Mouse (Mus musculus) MEL (cell line): ENCODE measurements around the gene Ern1. TPM values are rescaled to one million over a fixed set of nuclear protein-coding genes. Genes with fewer than 3 reads are reported as not detected.

ENCODE experiments used
- DNase-seq: peaks from one replicate; pipeline ENCODE4 v3.0.0; 2011; ENCODE audit warnings: low read depth, low spot score
- H3K27ac ChIP-seq: 2 replicates; pipeline ENCODE4 v1.5.1; 2012; ENCODE audit warnings: low read depth, mild to moderate bottlenecking, control low read depth, low read length, moderate library complexity; ENCODE audit not compliant: control insufficient read depth
- H3K27me3 ChIP-seq, 2 experiments: fragments of 150-350 bp in 1 of 2; sonication (generic) in 1 of 2; 2 replicates each; pipeline ENCODE4 v1.6.1; 2012; ENCODE audit warnings: low read length in 2 of 2, mild to moderate bottlenecking in 2 of 2, improper control_type of control experiment in 1 of 2, moderate library complexity in 1 of 2; ENCODE audit not compliant: insufficient read depth in 2 of 2, control insufficient read depth in 1 of 2
- H3K36me3 ChIP-seq, 2 experiments: 2 replicates each; pipeline ENCODE4 v1.6.1; 2012 to 2014; ENCODE audit warnings: low read length in 2 of 2, improper control_type of control experiment in 1 of 2, inconsistent platforms in 1 of 2, mild to moderate bottlenecking in 1 of 2; ENCODE audit not compliant: insufficient read depth in 2 of 2, control insufficient read depth in 1 of 2
- H3K4me1 ChIP-seq, 2 experiments: fragments of 150-350 bp in 1 of 2; sonication (generic) in 1 of 2; 2 replicates each; pipeline ENCODE4 v1.6.1; 2012; ENCODE audit warnings: low read length in 2 of 2, improper control_type of control experiment in 1 of 2, mild to moderate bottlenecking in 1 of 2; ENCODE audit not compliant: insufficient read depth in 2 of 2, control insufficient read depth in 1 of 2
- H3K4me3 ChIP-seq, 2 experiments: fragments of 150-350 bp in 1 of 2; sonication (generic) in 1 of 2; 2 replicates each; pipeline ENCODE4 v1.5.1; 2012; ENCODE audit warnings: low read depth in 2 of 2, low read length in 2 of 2, mild to moderate bottlenecking in 2 of 2, moderate library complexity in 2 of 2, control low read depth in 1 of 2, improper control_type of control experiment in 1 of 2; ENCODE audit not compliant: control insufficient read depth in 1 of 2, insufficient read depth in 1 of 2
- H3K79me2 ChIP-seq: 2 replicates; pipeline ENCODE4 v1.6.1; 2012; ENCODE audit warnings: mild to moderate bottlenecking, low read length, moderate library complexity; ENCODE audit not compliant: control insufficient read depth, poor library complexity, insufficient read depth
- H3K9ac ChIP-seq: 2 replicates; pipeline ENCODE4 v1.6.1; 2012; ENCODE audit warnings: low read depth, mild to moderate bottlenecking, control low read depth, low read length, moderate library complexity; ENCODE audit not compliant: control insufficient read depth, poor library complexity, severe bottlenecking
- H3K9me3 ChIP-seq: fragments of 150-350 bp; sonication (generic); replicated peaks from 2 replicates; pipeline ENCODE4 v1.6.1; 2012; ENCODE audit warnings: mild to moderate bottlenecking, low read length, improper control_type of control experiment, moderate library complexity; ENCODE audit not compliant: insufficient read depth
- BHLHE40 ChIP-seq: IDR thresholded peaks from 2 replicates; pipeline ENCODE4 v1.6.1; 2012; ENCODE audit warnings: low read depth, mild to moderate bottlenecking, inconsistent platforms, low read length, improper control_type of control experiment, borderline replicate concordance
- CHD1 ChIP-seq: IDR thresholded peaks from 2 replicates; pipeline ENCODE4 v1.6.1; 2012; ENCODE audit warnings: low read depth, mild to moderate bottlenecking, inconsistent platforms, low read length, improper control_type of control experiment
- CHD2 ChIP-seq: IDR thresholded peaks from 2 replicates; pipeline ENCODE4 v1.6.1; 2011; ENCODE audit warnings: low read length, improper control_type of control experiment
- CTCF ChIP-seq, 3 experiments: IDR thresholded peaks in 2 of 3; conservative IDR thresholded peaks in 1 of 3; 2 replicates each; pipeline ENCODE4 v1.5.1; 2011 to 2012; ENCODE audit warnings: low read length in 3 of 3, low read depth in 2 of 3, mild to moderate bottlenecking in 2 of 3, improper control_type of control experiment in 1 of 3, inconsistent platforms in 1 of 3, mixed read lengths in 1 of 3, moderate library complexity in 1 of 3; ENCODE audit not compliant: control insufficient read depth in 1 of 3, insufficient read depth in 1 of 3, poor library complexity in 1 of 3, severe bottlenecking in 1 of 3
- E2F4 ChIP-seq: IDR thresholded peaks from 2 replicates; pipeline ENCODE4 v1.6.1; 2011; ENCODE audit warnings: low read depth, low read length, improper control_type of control experiment, borderline replicate concordance
- ELF1 ChIP-seq: IDR thresholded peaks from 2 replicates; pipeline ENCODE4 v1.6.1; 2014; ENCODE audit warnings: low read depth, mild to moderate bottlenecking, inconsistent platforms, low read length, improper control_type of control experiment, moderate library complexity
- EP300 ChIP-seq, 2 experiments: IDR thresholded peaks; 2 replicates each; pipeline ENCODE4 v1.6.1; 2011; ENCODE audit warnings: improper control_type of control experiment in 2 of 2, low read length in 2 of 2, low read depth in 1 of 2, mild to moderate bottlenecking in 1 of 2
- ETS1 ChIP-seq: IDR thresholded peaks from 2 replicates; pipeline ENCODE4 v1.6.1; 2012; ENCODE audit warnings: low read depth, mild to moderate bottlenecking, inconsistent platforms, low read length, improper control_type of control experiment, moderate library complexity
- GABPA ChIP-seq: IDR thresholded peaks from 2 replicates; pipeline ENCODE4 v1.6.1; 2012; ENCODE audit warnings: low read depth, mild to moderate bottlenecking, inconsistent platforms, low read length, improper control_type of control experiment, moderate library complexity
- GATA1 ChIP-seq: IDR thresholded peaks from 2 replicates; pipeline ENCODE4 v1.6.1; 2011; ENCODE audit warnings: low read depth, low read length, improper control_type of control experiment
- HCFC1 ChIP-seq: IDR thresholded peaks from 2 replicates; pipeline ENCODE4 v1.6.1; 2012; ENCODE audit warnings: low read depth, mild to moderate bottlenecking, inconsistent platforms, low read length, improper control_type of control experiment, moderate library complexity
- JUND ChIP-seq: IDR thresholded peaks from 2 replicates; pipeline ENCODE4 v1.6.1; 2011; ENCODE audit warnings: low read depth, mild to moderate bottlenecking, improper control_type of control experiment, low read length
- KAT2A ChIP-seq: conservative IDR thresholded peaks from 2 replicates; pipeline ENCODE4 v1.6.1; 2012; ENCODE audit warnings: low read depth, low read length, improper control_type of control experiment, inconsistent platforms
- MAFK ChIP-seq: IDR thresholded peaks from 2 replicates; pipeline ENCODE4 v1.6.1; 2011; ENCODE audit warnings: low read depth, mild to moderate bottlenecking, low read length, improper control_type of control experiment, borderline replicate concordance
- MAX ChIP-seq: IDR thresholded peaks from 2 replicates; pipeline ENCODE4 v1.6.1; 2011; ENCODE audit warnings: low read length, improper control_type of control experiment
- MAZ ChIP-seq: IDR thresholded peaks from 2 replicates; pipeline ENCODE4 v1.6.1; 2012; ENCODE audit warnings: low read depth, mild to moderate bottlenecking, inconsistent platforms, low read length, improper control_type of control experiment
- MEF2A ChIP-seq: IDR thresholded peaks from 2 replicates; pipeline ENCODE4 v1.6.1; 2014; ENCODE audit warnings: low read depth, mild to moderate bottlenecking, inconsistent platforms, low read length, improper control_type of control experiment; ENCODE audit not compliant: poor library complexity, insufficient replicate concordance, severe bottlenecking; ENCODE audit errors: extremely low read depth
- MXI1 ChIP-seq: IDR thresholded peaks from 2 replicates; pipeline ENCODE4 v1.6.1; 2011; ENCODE audit warnings: mild to moderate bottlenecking, low read depth, low read length, improper control_type of control experiment
- MYB ChIP-seq: IDR thresholded peaks from 2 replicates; pipeline ENCODE4 v1.6.1; 2011; ENCODE audit warnings: mild to moderate bottlenecking, low read depth, low read length, improper control_type of control experiment
- MYC ChIP-seq: IDR thresholded peaks from 2 replicates; pipeline ENCODE4 v1.6.1; 2011; ENCODE audit warnings: low read depth, mild to moderate bottlenecking, low read length, improper control_type of control experiment, moderate library complexity
- NELFE ChIP-seq: IDR thresholded peaks from 2 replicates; pipeline ENCODE4 v1.6.1; 2011; ENCODE audit warnings: low read depth, low read length, improper control_type of control experiment
- NRF1 ChIP-seq: IDR thresholded peaks from 2 replicates; pipeline ENCODE4 v1.6.1; 2014; ENCODE audit warnings: low read depth, mild to moderate bottlenecking, inconsistent platforms, low read length, improper control_type of control experiment, moderate library complexity; ENCODE audit not compliant: poor library complexity, insufficient read depth, severe bottlenecking
- POLR2AphosphoS2 ChIP-seq: IDR thresholded peaks from 2 replicates; pipeline ENCODE4 v1.6.1; 2011; ENCODE audit warnings: low read length, improper control_type of control experiment
- POLR2AphosphoS5 ChIP-seq: IDR thresholded peaks from 2 replicates; pipeline ENCODE4 v1.6.1; 2012; ENCODE audit warnings: low read depth, borderline replicate concordance, mild to moderate bottlenecking, inconsistent platforms, low read length, moderate library complexity, mixed read lengths
- RAD21 ChIP-seq: IDR thresholded peaks from 2 replicates; pipeline ENCODE4 v1.6.1; 2011; ENCODE audit warnings: mild to moderate bottlenecking, low read depth, low read length, improper control_type of control experiment
- RCOR1 ChIP-seq: IDR thresholded peaks from 2 replicates; pipeline ENCODE4 v1.6.1; 2012; ENCODE audit warnings: low read depth, mild to moderate bottlenecking, inconsistent platforms, low read length, improper control_type of control experiment
- SIN3A ChIP-seq: IDR thresholded peaks from 2 replicates; pipeline ENCODE4 v1.6.1; 2012; ENCODE audit warnings: low read length, improper control_type of control experiment, inconsistent platforms
- SMC3 ChIP-seq: IDR thresholded peaks from 2 replicates; pipeline ENCODE4 v1.6.1; 2011; ENCODE audit warnings: low read depth, low read length, improper control_type of control experiment
- TAL1 ChIP-seq: IDR thresholded peaks from 2 replicates; pipeline ENCODE4 v1.6.1; 2012; ENCODE audit warnings: mild to moderate bottlenecking, inconsistent platforms, low read length, moderate library complexity, mixed read lengths
- TBP ChIP-seq: IDR thresholded peaks from 2 replicates; pipeline ENCODE4 v1.8.0; 2011; ENCODE audit warnings: low read depth, low read length, improper control_type of control experiment
- UBTF ChIP-seq: IDR thresholded peaks from 2 replicates; pipeline ENCODE4 v1.6.1; 2012; ENCODE audit warnings: low read depth, mild to moderate bottlenecking, inconsistent platforms, low read length, improper control_type of control experiment, moderate library complexity, borderline replicate concordance; ENCODE audit not compliant: insufficient read depth
- USF1 ChIP-seq: IDR thresholded peaks from 2 replicates; pipeline ENCODE4 v1.6.1; 2014; ENCODE audit warnings: low read depth, mild to moderate bottlenecking, inconsistent platforms, low read length, improper control_type of control experiment, moderate library complexity
- USF2 ChIP-seq, 2 experiments: IDR thresholded peaks; 2 replicates each; pipeline ENCODE4 v1.6.1; 2011 to 2012; ENCODE audit warnings: improper control_type of control experiment in 2 of 2, low read length in 2 of 2, borderline replicate concordance in 1 of 2, inconsistent platforms in 1 of 2, low read depth in 1 of 2, mild to moderate bottlenecking in 1 of 2; ENCODE audit not compliant: insufficient read depth in 1 of 2
- ZC3H11A ChIP-seq: IDR thresholded peaks from 2 replicates; pipeline ENCODE4 v1.6.1; 2012; ENCODE audit warnings: low read depth, mild to moderate bottlenecking, inconsistent platforms, low read length, improper control_type of control experiment
- ZKSCAN1 ChIP-seq: IDR thresholded peaks from 2 replicates; pipeline ENCODE4 v1.6.1; 2012; ENCODE audit warnings: low read depth, mild to moderate bottlenecking, inconsistent platforms, low read length, improper control_type of control experiment, moderate library complexity
- ZMIZ1 ChIP-seq: IDR thresholded peaks from 2 replicates; pipeline ENCODE4 v1.6.1; 2012; ENCODE audit warnings: low read depth, mild to moderate bottlenecking, inconsistent platforms, low read length, improper control_type of control experiment, moderate library complexity
- ZNF384 ChIP-seq: IDR thresholded peaks from 2 replicates; pipeline ENCODE4 v1.6.1; 2012; ENCODE audit warnings: low read depth, mild to moderate bottlenecking, inconsistent platforms, low read length, improper control_type of control experiment
- polyA plus RNA-seq, 2 experiments: library from polyadenylated mRNA; stranded (reverse) in 1 of 2; unstranded in 1 of 2; fragments of >175 nt in 1 of 2; fragments of >200 nt in 1 of 2; gene quantifications; 2 replicates each; pipeline versions ENCODE4 v1.2.1 to v1.2.4; 2012; ENCODE audit warnings: low replicate concordance in 2 of 2, low read depth in 1 of 2; ENCODE audit not compliant: insufficient read length in 2 of 2, insufficient read depth in 1 of 2, missing spikeins in 1 of 2
- total RNA-seq: library from RNA; depleted of rRNA; stranded (reverse); fragments of 300-350 nt; gene quantifications from 2 replicates; pipeline ENCODE4 v1.2.3, GENCODE M21; 2012

Gene Ern1
- total and polyA plus RNA-seq, 3 experiments = 4.3 to 5.7 TPM; not detected in 1

DNA sequence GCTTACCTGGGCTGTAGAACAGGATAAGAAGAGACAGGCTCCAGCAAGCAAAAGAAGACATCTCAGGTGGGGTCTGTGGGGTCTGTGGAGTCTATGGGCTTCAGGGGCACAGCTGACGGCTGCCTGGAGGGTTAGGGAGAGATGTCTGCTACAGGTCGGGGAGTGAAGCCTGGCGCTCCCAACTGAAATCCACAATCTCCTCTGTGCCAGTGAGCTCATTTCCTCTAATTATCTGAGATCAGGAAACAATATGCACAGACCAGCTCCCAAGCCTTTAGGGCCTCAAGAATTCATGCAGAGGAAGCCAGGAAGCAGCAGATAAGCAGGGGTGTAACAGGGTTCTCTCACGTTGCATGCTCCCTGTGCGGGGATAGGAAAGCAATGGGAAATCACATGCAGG, 105.2 kb downstream of the Ern1 start:
- peak; percentile 89 for DNase-seq
- H3K79me2 ChIP-seq = peaks cover 19% of the 10 kb centered on the region
- H3K36me3 ChIP-seq = peaks cover 0 to 33% of the 10 kb centered on the region in 2 experiments; a peak in 2 of 4 replicates
- peak overlapping the region; percentile 85 for H3K27ac ChIP-seq
- peaks cover 15 to 36% of the 10 kb centered on the region in 2 experiments for H3K4me1 ChIP-seq
- no peaks in the 10 kb centered on the region for H3K9me3 ChIP-seq
- H3K4me3 ChIP-seq = peak overlapping the region; percentile 57 to 89
- no peaks in the 10 kb centered on the region for H3K27me3 ChIP-seq
- H3K9ac ChIP-seq = peak overlapping the region; percentile 60
- TF ChIP-seq POLR2AphosphoS2 (peak; percentile 60), CTCF (IDR thresholded peaks at IDR 0.05 in 2 of 3, conservative IDR thresholded peaks at IDR 0.05 in 1 of 3; ENCODE audit: control insufficient read depth in 1 of 3, insufficient read depth in 1 of 3, low read depth in 2 of 3, low read length in 3 of 3, poor library complexity in 1 of 3, severe bottlenecking in 1 of 3) (no peak), JUND (peak; percentile 80), SMC3 (no peak), MYB (peak; percentile 92), ELF1 (peak; percentile 82), GATA1 (peak; percentile 93), ZMIZ1 (peak; percentile 62; the same call in 1 of the 2 replicates), USF1 (peak; percentile 47; the same call in 1 of the 2 replicates), POLR2AphosphoS5 (no peak), MAZ (peak; percentile 83; the same call in 1 of the 2 replicates), NELFE (peak; percentile 66), RCOR1 (peak; percentile 95), ZNF384 (no peak; the same call in 1 of the 2 replicates), ETS1 (peak; percentile 98), MYC (peak; percentile 94), MAX (peak; percentile 92), CHD2 (peak; percentile 43), MEF2A (no peak), GABPA (no peak), EP300 (IDR thresholded peaks at IDR 0.05; ENCODE audit: low read depth in 1 of 2, low read length in 2 of 2) (peak; percentile 96 to 97), MAFK (peak; percentile 48; the same call in 1 of the 2 replicates), UBTF (no peak), ZC3H11A (peak; percentile 5; the same call in 1 of the 2 replicates), E2F4 (no peak), NRF1 (no peak), USF2 (IDR thresholded peaks at IDR 0.05; ENCODE audit: borderline replicate concordance in 1 of 2, insufficient read depth in 1 of 2, low read depth in 1 of 2, low read length in 2 of 2) (no peak), TAL1 (peak; percentile 83), ZKSCAN1 (no peak), KAT2A (peak; percentile 51; the same call in 1 of the 2 replicates), BHLHE40 (peak; percentile 92), RAD21 (no peak), SIN3A (peak; percentile 97), CHD1 (no peak), MXI1 (peak; percentile 94), HCFC1 (peak; percentile 63), TBP (peak; percentile 83)
